Mouse (Mus musculus) embryo, embryonic 9.5 days (tissue): ENCODE measurements around the gene Csnk1e.

ENCODE experiments used
- DNase-seq: peaks from one replicate; pipeline ENCODE4 v3.0.0-alpha.2; 2017; ENCODE audit errors: extremely low spot score

Gene Csnk1e

DNA sequence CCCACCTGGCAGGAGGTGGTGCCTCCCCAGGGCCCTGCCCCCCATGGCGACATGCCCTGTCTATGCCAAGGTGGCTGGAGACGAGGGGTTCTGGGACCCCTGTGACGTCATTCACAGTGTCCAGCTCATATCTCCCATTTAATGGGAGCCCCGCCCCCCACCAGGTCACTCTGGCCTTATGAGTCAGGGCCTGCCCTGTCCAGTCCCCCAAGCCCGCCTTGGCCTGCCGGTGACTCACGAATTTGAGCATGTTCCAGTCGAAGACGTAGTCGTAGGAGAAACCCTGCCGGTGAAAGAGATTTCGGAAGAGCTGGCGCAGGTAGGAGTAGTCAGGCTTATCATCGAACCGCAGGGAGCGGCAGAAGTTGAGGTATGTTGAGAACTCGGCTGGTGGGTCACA, 30.8 kb downstream of the Csnk1e start:
- DNase-seq: no peak

DNA sequence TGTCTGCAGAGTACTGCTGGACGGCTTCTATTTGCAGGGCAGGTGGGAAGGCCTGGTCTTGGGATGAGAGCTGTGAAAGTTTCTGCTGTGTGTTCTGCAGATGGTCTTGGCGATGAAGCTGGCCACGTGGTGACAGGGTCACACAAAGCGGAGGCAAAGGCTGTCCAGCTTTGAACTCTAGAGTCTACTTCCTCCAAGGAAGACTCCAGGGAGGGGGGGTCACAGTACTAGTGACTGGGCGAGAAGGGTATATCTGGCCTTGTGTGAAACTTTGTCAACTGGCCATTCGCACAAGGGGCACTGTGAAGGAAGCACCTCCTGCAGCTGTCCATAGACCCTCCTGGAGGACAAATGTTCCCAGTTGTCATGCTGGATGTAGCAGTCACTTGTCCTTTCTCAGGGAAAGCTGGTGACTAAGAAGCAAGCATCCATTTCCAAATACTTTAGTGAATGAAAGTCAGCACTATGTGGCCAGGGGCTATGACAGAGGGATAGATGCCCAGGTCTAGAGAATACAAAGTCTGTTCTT, 32.6 kb downstream of the Csnk1e start:
- no peak for DNase-seq

DNA sequence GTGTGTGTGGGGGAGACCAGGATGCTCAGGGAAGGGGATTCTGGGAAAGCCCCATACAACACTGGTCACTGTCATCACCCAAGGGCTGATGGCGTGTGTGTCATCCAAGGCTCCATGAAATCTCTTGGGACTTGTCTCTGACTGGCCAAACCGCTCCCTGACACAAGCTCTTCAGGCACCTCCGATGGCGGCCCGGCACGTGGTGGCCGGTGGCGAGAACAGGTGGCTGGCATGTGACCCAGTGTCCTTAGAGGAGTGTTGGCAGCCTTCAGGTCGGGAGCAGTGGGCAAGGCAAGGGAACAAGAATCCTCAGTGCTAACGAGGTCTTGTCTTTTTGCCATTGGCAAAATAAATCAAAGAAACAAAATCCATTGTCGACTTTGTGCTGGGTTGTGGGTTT, 36.7 kb downstream of the Csnk1e start:
- no peak for DNase-seq

DNA sequence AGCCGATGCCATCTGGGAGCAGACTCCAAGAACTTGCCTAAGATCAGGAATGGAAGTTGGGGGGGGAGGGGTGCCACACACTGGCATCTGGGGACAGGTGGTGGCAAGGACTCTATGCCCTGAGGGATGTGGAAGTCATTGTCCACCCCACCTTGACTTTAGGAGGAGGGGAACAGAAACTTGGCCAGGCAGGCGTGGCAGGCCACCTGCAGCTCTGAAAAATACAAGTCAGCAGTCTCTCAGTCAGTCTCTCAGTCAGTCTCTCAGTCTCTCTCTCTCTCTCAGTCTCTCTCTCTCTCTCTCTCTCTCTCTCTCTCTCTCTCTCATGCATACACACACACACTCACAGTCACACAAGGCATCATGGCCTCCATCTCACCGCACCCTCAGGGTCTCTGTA, 37.1 kb downstream of the Csnk1e start:
- no peak for DNase-seq

DNA sequence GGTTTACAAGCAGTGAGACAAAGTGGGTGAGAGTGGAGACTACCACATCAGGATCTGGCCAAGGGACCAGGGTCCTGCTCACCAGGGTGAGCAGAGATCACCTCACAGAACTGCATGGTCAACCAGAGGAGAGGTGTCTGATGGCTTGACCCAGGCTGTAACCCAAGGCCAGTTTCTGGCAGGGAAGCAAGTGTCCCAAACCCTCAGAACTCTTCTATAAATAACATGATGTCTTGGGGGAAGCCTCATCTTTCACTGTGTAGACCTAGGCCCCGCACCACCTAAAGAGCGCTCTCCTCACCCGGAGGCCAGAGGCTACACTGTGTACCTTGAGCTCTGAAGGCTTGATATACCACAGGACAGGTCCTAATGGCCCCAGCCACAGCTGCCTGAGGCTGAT, 38.0 kb downstream of the Csnk1e start:
- DNase-seq: no peak

DNA sequence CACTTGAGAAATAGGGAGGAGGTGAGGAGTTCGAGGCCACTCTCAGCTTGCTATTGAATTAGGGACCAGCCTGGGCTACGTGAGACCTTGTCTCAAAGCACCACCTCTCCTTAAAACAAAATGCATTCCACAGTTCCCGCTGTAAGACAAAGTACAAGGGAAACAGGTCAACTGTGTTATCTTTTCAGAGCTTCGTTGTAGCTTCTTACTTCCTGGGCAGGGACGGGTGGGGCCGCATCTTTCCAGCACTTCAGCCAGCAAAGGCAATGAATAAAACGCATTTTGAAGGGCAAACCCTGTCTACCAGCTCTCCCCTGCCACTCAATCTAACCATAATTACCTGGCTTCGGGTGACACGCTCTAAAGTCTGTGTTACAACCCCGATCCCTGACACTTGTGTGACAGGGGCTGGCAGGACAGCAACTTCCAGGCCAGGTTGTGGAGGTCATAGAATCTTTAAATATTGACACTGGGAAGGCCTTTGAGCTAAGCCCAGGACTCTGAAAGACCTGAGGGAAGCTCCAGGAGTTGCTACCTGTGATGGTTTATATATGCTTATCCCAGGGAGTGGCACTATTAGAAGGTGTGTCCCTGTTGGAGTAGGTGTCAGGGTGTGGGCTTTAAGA, 38.8 kb downstream of the Csnk1e start:
- no peak for DNase-seq

DNA sequence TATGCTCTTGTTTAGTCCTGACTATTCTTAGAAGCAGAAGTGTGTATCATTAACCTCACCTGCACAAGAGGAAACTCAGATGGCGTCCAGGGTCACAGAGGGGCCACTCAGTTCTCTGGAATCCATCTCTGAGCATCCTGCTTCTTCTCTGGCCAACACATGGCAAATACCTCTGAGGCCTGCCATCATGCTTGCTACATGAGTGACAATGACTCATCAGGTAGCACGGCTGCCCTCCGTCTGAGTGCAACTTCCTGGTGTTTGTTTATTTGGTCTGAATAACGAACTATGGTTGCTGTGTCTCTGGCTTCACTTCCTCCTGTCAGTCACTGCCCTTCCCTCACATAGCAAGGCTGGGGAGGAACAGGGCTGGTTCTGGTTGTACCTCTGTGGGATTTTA, 40.9 kb downstream of the Csnk1e start:
- no peak for DNase-seq

DNA sequence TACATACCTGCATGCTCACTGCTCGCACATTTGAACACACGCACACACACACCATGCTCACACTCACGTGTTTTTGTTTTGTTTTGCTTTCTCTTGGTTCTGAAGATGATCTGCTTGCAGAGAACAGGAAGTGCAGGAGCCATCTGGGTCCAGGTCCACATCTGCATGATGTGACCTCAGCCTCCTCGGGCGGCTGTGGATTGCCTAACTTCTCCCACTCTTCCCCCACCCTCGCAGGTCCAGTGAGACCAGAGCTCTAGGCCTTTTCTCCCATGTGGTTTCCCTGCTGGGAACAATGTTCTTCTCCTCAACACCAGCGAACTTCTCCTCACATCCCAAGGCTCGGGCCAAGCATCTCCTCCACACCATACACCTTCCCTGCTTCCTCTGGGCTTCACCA, 41.6 kb downstream of the Csnk1e start:
- DNase-seq: no peak

DNA sequence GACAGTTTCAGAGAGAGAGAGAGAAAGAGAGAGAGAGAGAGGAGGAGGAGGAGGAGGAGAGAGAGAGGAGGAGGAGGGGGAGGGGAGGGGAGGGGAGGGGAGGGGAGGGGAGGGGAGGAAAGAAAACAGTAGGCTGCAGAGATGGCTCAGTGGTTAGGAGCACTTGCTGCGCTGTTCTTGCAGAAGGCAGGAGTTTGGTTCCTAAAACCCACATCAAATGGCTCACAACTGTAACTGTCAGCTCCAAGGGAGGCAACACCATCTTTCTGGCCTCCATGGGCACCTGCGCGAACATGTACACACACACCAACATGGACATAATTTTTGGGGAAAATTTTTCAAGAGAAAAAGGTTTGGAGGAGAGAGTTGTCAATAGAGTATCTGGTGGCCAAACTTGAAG, 42.2 kb downstream of the Csnk1e start:
- DNase-seq: no peak

DNA sequence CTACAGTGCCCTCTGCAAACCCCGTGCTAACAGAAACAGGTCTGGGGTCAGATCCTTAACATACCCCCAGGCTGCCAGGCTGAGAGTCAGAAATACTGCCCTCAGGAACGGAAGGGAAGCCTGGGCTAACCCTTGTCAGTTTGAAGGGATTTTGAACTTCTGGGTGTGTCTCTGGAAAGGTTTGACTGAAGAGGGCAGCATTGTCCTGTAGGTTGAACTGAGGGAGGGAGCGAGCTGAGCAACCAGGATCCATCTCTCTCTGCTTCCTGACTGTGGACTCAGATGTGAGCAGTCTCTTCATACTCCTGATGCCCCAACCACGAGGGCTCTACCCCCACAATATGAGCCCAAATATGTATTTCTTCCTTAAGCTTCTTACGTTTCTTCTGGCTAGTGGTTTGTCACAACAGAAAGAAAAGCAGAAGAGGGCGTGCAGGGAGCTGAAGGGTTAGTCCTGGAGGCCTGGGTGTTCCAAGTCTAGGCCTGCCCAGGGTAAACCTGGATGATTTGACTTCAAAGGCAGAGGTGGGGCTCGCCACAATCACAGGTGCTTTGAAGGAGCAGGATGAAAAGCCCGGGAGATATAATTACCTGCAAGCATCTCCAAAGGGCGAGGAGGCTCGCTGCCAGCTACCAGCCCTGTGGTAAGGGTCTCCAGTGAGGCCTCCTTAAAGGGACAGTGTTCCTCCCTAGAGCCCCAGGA, 43.9 kb downstream of the Csnk1e start:
- no peak for DNase-seq

DNA sequence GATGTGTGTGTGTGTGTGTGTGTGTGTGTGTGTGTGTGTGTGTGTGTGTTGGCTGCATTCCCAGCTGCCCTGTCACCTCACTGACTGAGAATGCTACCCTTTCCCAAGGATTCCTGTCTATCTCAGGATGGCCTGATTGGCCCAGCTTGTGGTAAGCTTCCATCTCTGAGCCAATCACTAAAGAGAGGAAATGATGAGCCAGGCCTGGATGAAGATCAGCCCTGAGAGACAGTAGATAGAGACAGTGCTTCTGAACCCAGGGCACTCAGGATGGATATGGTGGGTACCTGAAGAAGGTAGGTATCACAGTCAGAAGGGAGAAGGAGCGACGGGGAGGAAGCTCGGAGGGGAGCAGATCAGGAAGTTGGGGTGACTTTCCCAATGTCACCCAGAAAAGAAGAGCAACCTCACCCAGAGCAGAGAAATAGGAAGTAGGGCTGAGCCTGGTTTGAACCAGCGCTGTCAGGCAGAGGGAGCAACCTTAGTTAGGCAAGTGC, 46.2 kb downstream of the Csnk1e start:
- no peak for DNase-seq

DNA sequence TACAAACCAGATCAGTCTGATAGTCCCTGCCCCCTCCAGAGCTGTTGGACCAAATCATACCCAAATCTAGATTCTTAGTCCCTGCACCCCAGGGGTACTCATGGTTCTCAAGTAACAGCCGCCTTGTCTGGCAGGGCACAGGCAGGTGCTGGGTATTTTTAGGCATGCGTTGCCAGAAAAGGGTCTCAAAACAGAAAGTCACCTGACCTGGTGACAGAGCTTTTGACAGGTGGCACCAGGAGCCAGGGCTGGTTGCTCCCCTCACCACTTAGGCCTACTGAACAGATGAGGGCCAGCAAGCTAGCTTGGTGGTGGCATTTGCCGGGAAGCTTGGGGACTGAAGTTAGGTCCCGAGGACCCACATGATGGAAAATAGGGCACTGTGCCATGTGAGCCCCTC, 48.8 kb downstream of the Csnk1e start:
- no peak for DNase-seq

DNA sequence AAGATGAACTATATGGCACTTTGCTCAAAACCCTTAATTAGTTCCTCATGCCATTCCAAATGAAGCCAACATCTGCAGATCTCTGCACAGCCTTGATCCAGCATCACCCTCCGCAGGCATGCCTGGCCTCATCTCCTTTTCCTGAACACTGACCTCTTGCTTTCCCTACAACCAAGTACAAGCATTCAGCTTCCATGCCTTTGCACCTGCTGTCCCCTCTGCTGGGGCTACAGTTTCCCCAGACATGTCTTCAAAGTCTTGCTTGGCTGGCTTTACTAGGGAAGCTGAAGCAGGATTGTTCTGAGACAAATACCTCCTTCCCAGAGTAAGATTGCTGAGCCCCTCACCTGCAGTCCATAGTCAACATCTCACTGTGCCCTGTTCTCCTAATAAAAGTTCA, 51.1 kb downstream of the Csnk1e start:
- no peak for DNase-seq

DNA sequence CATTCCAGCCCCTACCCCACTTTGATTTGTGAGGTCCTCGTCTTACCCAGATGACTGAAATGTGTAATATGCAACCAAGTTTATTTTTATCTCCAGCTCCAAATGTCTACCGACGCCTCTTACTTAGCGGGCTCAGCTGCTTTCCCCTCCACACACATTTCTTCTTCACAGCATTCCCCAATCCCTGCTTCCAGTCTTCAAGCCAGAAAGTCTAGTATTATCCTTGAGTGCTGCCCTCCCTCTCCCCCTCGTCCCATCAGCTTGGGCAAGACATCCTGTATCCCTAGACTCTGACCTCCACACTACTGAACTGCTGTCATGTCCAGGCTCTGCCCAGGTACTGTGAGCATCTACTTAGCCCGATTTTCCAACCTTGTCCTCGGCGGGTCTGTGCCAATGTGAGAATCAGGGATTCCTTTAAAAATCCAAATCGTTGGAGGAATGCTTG, 51.6 kb downstream of the Csnk1e start:
- DNase-seq: no peak

DNA sequence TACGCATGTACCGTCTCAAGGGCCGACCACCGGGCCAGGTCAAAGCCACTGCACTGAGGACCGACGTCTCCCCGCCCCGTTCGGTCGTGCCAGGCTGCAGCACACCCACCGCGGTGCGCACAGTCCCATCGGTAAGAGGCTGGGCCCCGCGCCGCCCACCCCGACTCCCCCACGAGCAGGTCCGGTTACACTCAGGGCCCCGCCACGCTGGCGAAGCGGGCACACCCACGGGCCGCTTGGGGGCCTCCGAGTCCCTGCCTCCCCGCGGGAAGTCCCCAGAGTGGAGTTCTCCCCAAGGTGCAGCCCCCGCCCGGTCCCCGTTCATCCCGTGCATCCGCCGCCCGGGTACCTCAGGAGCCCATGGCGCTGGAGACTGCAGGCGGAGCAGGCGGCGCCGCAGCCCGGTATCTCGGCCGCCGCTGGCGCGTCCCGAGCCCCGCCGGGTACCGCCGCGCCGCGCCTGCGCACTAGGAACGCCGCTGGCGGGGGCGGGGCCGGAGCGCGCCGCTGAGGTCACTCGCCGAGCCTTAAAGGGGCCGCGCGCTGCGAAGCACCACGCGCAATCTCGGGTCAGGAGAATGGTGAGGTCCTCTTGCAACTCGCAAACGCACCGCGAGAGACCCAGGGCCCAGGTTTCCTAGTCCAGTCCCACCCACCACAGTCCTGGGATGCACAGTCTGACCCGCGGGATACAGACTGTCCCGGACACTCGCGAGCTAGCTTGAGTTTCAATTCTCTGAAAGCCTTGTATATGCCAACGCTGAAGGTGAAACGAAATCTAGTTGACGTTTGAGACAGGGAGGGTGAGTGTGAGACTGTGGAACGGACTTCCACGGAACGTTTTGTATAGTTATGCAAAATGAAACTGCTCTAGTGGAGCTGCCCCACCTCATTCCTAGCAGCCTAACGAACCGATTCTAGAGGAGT, 52.3 kb downstream of the Csnk1e start, which contains the start of gene Tmem184b:
TSS of gene Tmem184b (minus strand) at position 734 of the 927 bp plus-strand sequence.
- peak; percentile 82 for DNase-seq

DNA sequence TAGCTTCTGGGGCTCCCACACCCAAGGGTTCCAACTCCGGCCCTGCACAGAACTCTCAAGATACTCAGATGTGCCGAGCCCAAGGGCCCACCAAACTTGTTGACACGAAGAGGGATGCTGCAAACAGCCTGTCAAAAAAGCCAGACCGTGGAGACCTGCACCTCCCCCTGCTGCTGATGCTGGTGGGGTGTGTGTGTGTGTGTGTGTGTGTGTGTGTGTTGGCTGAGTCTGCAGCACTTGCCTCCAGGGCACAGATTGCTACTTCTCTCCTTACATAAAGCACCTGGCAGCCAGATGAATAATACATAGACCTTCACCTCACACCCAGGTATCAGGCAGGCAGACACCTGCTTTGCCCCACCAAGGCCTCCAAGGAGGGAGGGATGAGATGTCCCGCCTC, 53.2 kb downstream of the Csnk1e start:
- no peak for DNase-seq

DNA sequence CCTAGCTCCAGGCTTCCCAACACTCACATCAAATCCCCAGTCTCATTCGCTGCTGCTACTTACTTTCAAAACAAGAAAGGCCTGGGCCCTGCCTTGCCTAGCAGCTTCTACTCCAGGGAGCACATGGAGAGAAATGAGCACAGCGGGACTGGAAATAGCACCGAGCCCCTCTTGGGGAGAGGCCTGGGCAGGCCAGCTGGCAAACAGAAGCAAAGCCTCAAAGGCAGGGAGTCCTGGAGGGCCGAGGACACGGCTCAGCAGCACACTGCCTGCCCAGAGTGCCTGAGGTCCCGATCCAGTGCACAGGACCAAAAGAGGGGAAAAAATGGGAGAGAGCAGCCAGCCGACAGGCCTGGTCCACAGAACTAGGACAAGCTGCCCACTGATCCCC, 54.4 kb downstream of the Csnk1e start:
- no peak for DNase-seq

DNA sequence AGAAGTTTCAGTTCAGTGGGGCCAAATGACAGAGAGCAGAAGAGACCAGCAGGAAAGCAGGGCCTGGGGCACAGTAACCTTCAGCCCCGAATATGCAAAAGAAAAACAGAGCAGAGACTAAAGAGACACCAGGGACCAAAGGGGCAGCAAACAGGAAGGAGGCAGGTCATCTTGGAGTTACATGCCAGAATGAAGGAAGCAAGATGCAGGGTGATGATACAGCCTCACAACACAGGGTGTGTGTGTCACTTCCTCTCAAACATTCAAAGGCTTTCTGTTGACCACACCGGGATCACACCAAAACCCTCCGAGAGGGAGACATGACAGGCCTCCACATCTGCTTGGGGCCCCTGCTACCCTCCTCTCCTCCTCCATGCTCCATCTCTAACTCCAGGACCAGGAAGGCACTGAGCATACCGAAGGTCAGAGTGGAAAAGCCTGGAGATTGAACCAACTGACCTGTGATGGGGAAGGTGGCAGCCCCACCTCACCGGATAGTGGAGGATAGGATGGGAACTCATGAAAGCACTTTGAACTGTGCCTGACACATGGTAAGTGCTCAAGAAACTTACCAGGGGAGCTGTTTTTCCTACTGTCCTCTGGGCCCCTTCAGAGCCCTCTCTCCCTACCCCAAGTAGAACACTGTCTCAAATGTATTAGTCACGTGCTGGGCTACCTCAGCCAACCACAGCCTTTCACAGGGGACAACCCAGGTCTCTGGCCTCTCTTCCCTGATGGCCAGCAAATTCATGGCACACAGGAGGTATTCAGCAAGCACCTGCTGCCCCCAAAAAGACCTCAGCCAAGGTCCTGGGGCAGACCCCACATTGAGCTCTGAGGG, 55.0 kb downstream of the Csnk1e start:
- no peak for DNase-seq

DNA sequence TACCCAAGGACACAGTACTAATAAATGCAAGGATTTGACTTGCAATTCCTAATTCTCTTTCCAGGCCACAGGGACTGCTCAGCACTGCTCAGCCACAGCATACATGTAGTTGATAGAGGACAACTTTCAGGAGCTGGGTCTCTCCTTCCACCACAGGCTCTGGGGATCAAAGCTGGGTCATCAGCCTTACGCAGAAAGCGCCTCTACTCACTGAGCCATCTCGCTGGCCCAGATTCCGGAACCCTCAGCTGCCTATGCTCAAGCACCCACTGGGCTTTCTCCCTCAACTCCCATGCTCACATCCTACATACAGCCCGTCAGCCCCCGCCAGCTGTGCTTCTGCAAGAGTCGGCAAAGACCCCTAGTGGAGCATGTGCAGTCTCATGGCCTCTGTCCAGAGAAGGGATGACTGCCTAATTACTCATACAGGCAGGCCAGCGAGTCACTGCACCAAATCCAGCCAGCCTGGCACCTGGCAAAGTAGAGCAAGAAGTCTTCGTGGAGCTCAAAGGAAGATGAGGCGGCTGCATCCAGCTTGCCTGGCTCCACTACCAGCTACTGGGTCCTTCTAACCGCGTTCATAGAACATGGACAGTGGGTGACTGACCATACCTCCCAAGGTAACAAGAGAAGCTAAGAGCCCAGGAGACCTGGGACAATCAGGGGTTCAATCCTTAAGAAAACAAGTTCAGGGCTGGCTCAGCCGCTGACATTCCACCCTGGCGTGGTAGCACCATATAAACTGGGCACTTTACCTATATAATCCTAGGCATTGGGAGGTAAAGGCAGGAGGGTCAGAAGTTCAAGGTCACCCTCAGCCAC, 55.9 kb downstream of the Csnk1e start:
- no peak for DNase-seq

DNA sequence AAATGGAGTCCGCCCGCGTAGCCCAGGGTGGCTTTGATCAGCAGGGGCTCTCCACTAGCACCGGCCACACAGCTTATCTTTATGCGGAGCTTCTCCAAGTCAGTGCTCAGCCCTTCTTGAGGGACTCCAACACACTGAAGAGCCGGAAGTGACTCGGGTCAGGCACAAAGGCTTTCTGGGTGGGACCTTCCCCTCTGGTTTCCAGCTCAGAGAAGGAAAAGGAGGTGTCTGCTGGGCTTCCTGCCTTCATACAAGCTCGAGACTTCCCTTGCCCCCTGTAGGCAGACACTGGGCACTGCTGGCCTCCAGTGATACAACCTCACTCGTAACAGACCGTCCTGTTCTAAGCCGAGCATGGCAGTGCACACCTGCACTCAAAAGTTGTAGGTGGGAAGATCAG, 58.6 kb downstream of the Csnk1e start:
- DNase-seq: no peak
